Mouse (Mus musculus) MEL (cell line): ENCODE results near the gene Gm28053.

ENCODE experiments used
- CTCF ChIP-seq, 3 experiments: IDR thresholded peaks in 2 of 3; conservative IDR thresholded peaks in 1 of 3; 2 replicates each; pipeline ENCODE4 v1.5.1; 2011 to 2012; ENCODE audit warnings: low read length in 3 of 3, low read depth in 2 of 3, mild to moderate bottlenecking in 2 of 3, improper control_type of control experiment in 1 of 3, inconsistent platforms in 1 of 3, mixed read lengths in 1 of 3, moderate library complexity in 1 of 3; ENCODE audit not compliant: control insufficient read depth in 1 of 3, insufficient read depth in 1 of 3, poor library complexity in 1 of 3, severe bottlenecking in 1 of 3
- EP300 ChIP-seq, 2 experiments: IDR thresholded peaks; 2 replicates each; pipeline ENCODE4 v1.6.1; 2011; ENCODE audit warnings: improper control_type of control experiment in 2 of 2, low read length in 2 of 2, low read depth in 1 of 2, mild to moderate bottlenecking in 1 of 2
- HCFC1 ChIP-seq: IDR thresholded peaks from 2 replicates; pipeline ENCODE4 v1.6.1; 2012; ENCODE audit warnings: low read depth, mild to moderate bottlenecking, inconsistent platforms, low read length, improper control_type of control experiment, moderate library complexity

GRCm38 (mm10) chr6:48684806-48685205 lies 33.6 kb upstream of the Gm28053 start:
- TF ChIP-seq CTCF (IDR thresholded peaks at IDR 0.05 in 2 of 3, conservative IDR thresholded peaks at IDR 0.05 in 1 of 3; ENCODE audit: control insufficient read depth in 1 of 3, insufficient read depth in 1 of 3, low read depth in 2 of 3, low read length in 3 of 3, poor library complexity in 1 of 3, severe bottlenecking in 1 of 3) (no peak), HCFC1 (no peak), EP300 (IDR thresholded peaks at IDR 0.05; ENCODE audit: low read depth in 1 of 2, low read length in 2 of 2) (no peak)
